Mouse (Mus musculus) liver, postnatal 0 days (tissue): Measurements from ENCODE around the gene Olfr223. TPM values are rescaled to one million over a fixed set of nuclear protein-coding genes. Genes with fewer than 3 reads are reported as not detected.
A peak's percentile ranks its signal among the peaks of the same experiment; 100 is the strongest.
"Not testable (repeated sequence)": the region's sequence is repeated elsewhere in the genome, so short reads cannot be mapped to it uniquely, and the experiment has no call there.

ENCODE experiments used
- ATAC-seq: fragments of 200-750 bp; cut with Nextera tagmentation; 2 replicates; pipeline ENCODE4 v1.8.0; 2017; ENCODE audit warnings: mild to moderate bottlenecking, moderate library complexity
- DNase-seq: peaks from one replicate; pipeline ENCODE4 v3.0.0-alpha.2; 2016
- H3K27ac ChIP-seq: fragments of 300-500 bp; sonication (generic); 2 replicates; pipeline ENCODE4 v1.5.1; 2014; ENCODE audit warnings: antibody characterized with exemption, moderate library complexity, mild to moderate bottlenecking, low read depth
- H3K27me3 ChIP-seq: fragments of 300-500 bp; sonication (generic); 2 replicates; pipeline ENCODE4 v1.6.1; 2014; ENCODE audit warnings: low read length, control low read depth, mixed read lengths; ENCODE audit not compliant: insufficient read depth
- H3K36me3 ChIP-seq: fragments of 300-500 bp; sonication (generic); replicated peaks from 2 replicates; pipeline ENCODE4 v1.6.1; 2014; ENCODE audit warnings: mild to moderate bottlenecking, control low read depth, low read length, moderate library complexity, mixed read lengths; ENCODE audit not compliant: insufficient read depth
- H3K4me1 ChIP-seq: fragments of 300-500 bp; sonication (generic); 2 replicates; pipeline ENCODE4 v1.6.1; 2014; ENCODE audit warnings: antibody characterized with exemption, mild to moderate bottlenecking, control low read depth; ENCODE audit not compliant: insufficient read depth
- H3K4me2 ChIP-seq: fragments of 300-500 bp; sonication (generic); 2 replicates; pipeline ENCODE4 v1.6.1; 2014; ENCODE audit warnings: low read depth, mild to moderate bottlenecking, low read length, moderate library complexity, mixed read lengths
- H3K4me3 ChIP-seq: fragments of 300-500 bp; sonication (generic); 2 replicates; pipeline ENCODE4 v1.5.1; 2014; ENCODE audit warnings: low read depth, low read length
- H3K9ac ChIP-seq: fragments of 300-500 bp; sonication (generic); replicated peaks from 2 replicates; pipeline ENCODE4 v1.6.1; 2014; ENCODE audit warnings: mild to moderate bottlenecking, moderate library complexity
- H3K9me3 ChIP-seq: fragments of 300-500 bp; sonication (generic); 2 replicates; pipeline ENCODE4 v1.6.1; 2016; ENCODE audit warnings: mild to moderate bottlenecking, control low read depth, low read length, mixed read lengths
- CTCF ChIP-seq: sonication (generic); IDR thresholded peaks from 2 replicates; pipeline ENCODE4 v1.5.1; 2016; ENCODE audit warnings: antibody characterized with exemption, low read depth
- EP300 ChIP-seq: IDR thresholded peaks from 2 replicates; pipeline ENCODE4 v1.6.1; 2016; ENCODE audit warnings: antibody characterized with exemption, low read depth, mild to moderate bottlenecking
- WGBS: fragments of 180-500 bp; shearing (Covaris S2); extraction: QIAGEN DNeasy Blood & Tissue Kit; methylation state at CpG from one replicate; pipeline ENCODE4 v1.1.7; 2014; ENCODE audit not compliant: insufficient replicate concordance; 5-methylcytosine and 5-hydroxymethylcytosine counted together
- polyA plus RNA-seq: library from polyadenylated mRNA; unstranded; fragments of >200 nt; fragmentation: Nextera tagmentation; extraction: Ambion mirVana; gene quantifications from 2 replicates; pipeline ENCODE4 v1.2.1, GENCODE M21; 2015

Gene Olfr223
- polyA plus RNA-seq, 1 experiment from 2014 or later, result not detected

DNA sequence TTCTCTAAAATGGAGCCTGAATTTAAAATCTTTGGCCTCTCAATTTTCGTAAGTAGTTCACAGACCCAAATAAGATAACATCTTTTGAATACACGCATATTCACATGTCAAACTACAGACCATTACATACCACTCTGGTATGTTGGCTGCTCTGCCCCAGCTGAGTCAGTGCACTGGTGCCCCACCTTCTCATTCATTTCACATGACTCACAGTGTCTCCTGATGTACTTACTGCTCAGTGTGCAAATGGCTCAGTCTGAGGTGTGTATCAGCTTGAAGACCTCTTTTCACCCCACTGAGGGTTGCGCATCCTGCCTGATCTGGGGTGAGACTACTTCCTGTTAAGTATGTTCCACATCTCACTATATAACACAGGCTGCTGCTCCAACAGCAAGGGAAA is 7.8 kb upstream of the Olfr223 start:
- 81% methylated on average over 3 of the region's 3 CpGs for WGBS
- Histone ChIP-seq H3K4me2 (no peak overlapping the region), H3K9me3 (no peaks in the 10 kb centered on the region), H3K36me3 (no peaks in the 10 kb centered on the region), H3K4me3 (no peak overlapping the region), H3K27ac (no peak overlapping the region), H3K27me3 (no peaks in the 10 kb centered on the region), H3K9ac (no peak overlapping the region), H3K4me1 (no peaks in the 10 kb centered on the region)
- DNase-seq (no peak), ATAC-seq (no peak)
- TF ChIP-seq CTCF (no peak), EP300 (no peak)

DNA sequence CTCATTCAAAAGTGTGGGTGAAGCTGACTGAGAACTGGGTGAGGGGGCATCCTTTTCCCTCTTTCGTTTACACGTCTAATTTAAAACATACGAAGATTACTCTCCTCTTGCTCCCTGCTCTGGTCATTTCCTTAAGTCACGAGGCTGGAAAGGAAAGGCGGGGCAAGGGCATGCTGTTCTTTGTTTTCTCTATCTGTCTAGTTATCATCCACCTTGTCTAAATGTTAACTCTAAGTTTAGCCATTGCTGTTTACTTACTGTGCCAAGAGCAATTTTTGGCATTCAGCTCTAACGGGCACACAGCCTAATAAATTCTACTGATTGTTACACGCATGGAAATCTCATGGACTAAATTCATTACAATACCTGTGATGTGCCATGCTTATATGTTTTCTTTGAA is 6.1 kb upstream of the Olfr223 start:
- WGBS, result 54% methylated on average over 7 of the region's 7 CpGs
- H3K4me1 ChIP-seq, result no peaks in the 10 kb centered on the region
- ATAC-seq (no peak), DNase-seq (no peak)
- no peaks in the 10 kb centered on the region for H3K9me3 ChIP-seq
- no peak for TF ChIP-seq CTCF
- TF ChIP-seq EP300, result no peak
- no peak overlapping the region for H3K27ac ChIP-seq
- no peaks in the 10 kb centered on the region for H3K27me3 ChIP-seq
- H3K36me3 ChIP-seq, result no peaks in the 10 kb centered on the region
- no peak overlapping the region for H3K9ac ChIP-seq
- H3K4me2 ChIP-seq, result no peak overlapping the region
- H3K4me3 ChIP-seq, result no peak overlapping the region

DNA sequence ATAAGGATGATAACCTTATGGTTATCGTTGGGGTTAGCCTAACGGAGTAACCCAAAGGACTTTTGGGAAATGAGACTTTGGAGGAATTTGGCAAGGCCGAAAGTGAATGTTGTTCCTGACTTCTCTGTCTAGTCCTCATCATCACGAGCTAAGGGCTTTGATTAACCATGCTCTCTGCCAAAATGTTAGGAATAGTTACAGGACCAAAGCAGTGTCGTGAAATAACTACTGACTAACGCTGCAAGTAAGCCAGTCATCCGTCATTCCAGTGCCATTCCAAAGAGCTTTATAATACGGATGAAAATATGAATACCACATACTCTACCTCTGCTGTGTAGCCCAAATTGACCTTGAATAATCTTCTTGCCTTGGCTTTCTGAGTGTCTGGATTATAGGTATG is 3.9 kb upstream of the Olfr223 start:
- no peak for TF ChIP-seq CTCF
- TF ChIP-seq EP300, result no peak
- no peaks in the 10 kb centered on the region for H3K27me3 ChIP-seq
- ATAC-seq, result no peak

DNA sequence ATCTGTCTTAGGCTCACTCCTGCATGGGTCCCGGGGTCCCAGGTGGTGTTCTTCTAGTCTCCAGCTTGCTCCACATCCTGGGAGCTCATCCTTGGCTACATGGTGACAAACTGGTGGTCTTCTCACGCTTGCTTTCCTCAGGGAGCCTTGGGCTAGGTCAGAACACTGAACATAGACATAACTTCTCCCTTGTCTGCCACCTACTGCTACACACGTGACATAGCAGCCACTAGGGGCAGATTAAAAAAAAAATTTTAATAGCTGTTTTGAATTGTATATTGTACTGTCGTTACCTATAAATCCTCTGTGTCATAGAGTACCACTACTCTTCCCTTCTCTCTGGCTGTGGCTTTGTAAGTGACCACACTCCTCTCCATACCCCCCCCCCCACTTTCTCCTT is 3.0 kb upstream of the Olfr223 start:
- no peak overlapping the region for H3K9ac ChIP-seq
- 38% methylated on average over 4 of the region's 4 CpGs for WGBS
- H3K36me3 ChIP-seq, result no peaks in the 10 kb centered on the region
- H3K27ac ChIP-seq, result no peak overlapping the region
- no peaks in the 10 kb centered on the region for H3K27me3 ChIP-seq
- H3K4me2 ChIP-seq, result no peak overlapping the region
- no peaks in the 10 kb centered on the region for H3K9me3 ChIP-seq
- no peaks in the 10 kb centered on the region for H3K4me1 ChIP-seq
- ATAC-seq (no peak), DNase-seq (no peak)
- peak; percentile 41 for TF ChIP-seq CTCF
- TF ChIP-seq EP300, result no peak
- H3K4me3 ChIP-seq, result no peak overlapping the region

More for the DNA sequence above, 3.9 kb upstream of the Olfr223 start:
- H3K4me2 ChIP-seq, result no peak overlapping the region
- H3K4me3 ChIP-seq, result no peak overlapping the region
- 74% methylated on average over 8 of the region's 8 CpGs for WGBS
- H3K4me1 ChIP-seq, result no peaks in the 10 kb centered on the region
- no peaks in the 10 kb centered on the region for H3K9me3 ChIP-seq
- no peak for DNase-seq
- no peak overlapping the region for H3K27ac ChIP-seq
- no peak overlapping the region for H3K9ac ChIP-seq
- no peaks in the 10 kb centered on the region for H3K36me3 ChIP-seq

DNA sequence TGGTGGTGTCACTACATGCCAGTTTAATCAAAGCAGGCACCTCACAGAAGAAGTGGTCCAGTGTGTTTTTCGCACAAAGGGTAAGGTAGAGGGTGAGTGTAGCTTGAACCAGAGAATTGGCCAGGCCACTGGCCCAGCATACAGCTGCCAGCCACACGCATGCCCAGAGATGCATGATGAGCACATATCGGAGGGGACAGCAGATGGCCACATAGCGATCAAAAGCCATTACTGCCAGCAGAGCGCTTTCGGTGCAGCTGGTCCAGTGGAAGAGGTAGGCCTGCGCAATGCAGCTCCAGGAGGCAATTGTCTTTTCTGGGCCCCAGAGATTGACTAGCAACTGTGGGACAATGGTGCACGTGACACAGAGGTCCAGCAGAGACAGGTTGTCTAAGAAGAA is 3.6 kb downstream of the Olfr223 start:
- no peak overlapping the region for H3K4me3 ChIP-seq
- no peak for DNase-seq
- H3K36me3 ChIP-seq, result no peaks in the 10 kb centered on the region
- H3K9ac ChIP-seq, result no peak overlapping the region
- H3K4me2 ChIP-seq, result no peak overlapping the region
- WGBS, result 85% methylated on average over 8 of the region's 8 CpGs
- no peaks in the 10 kb centered on the region for H3K4me1 ChIP-seq
- H3K9me3 ChIP-seq, result no peaks in the 10 kb centered on the region
- H3K27me3 ChIP-seq, result no peaks in the 10 kb centered on the region
- no peak for TF ChIP-seq CTCF
- no peak for TF ChIP-seq EP300
- no peak overlapping the region for H3K27ac ChIP-seq
- ATAC-seq, result no peak

DNA sequence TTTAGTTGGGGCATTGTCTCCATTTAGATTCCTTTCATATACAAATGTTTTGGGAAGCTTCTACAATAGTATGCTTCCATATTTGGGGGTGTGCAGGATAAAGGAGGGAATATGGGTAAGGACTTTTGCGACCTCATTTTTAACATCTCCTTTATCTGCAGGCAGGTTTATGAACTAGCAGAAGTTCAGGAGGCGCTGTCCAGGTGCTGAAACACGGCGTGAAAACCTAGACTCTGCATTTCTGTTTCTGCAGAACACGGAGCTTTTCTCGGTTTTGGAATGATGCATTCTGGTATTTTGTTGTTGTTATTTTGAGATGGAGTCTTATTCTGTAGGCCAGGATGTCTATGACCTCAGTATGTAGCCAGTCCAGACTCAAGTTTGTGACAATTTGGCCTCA is 8.6 kb downstream of the Olfr223 start:
- H3K4me1 ChIP-seq, result no peaks in the 10 kb centered on the region
- no peak overlapping the region for H3K4me2 ChIP-seq
- no peak for TF ChIP-seq CTCF
- TF ChIP-seq EP300, result no peak
- H3K4me3 ChIP-seq, result no peak overlapping the region
- H3K27ac ChIP-seq, result no peak overlapping the region
- no peak overlapping the region for H3K9ac ChIP-seq
- H3K36me3 ChIP-seq, result no peaks in the 10 kb centered on the region
- no peaks in the 10 kb centered on the region for H3K9me3 ChIP-seq
- DNase-seq (peak; percentile 40), ATAC-seq (no peak)
- no peaks in the 10 kb centered on the region for H3K27me3 ChIP-seq
- 21% methylated on average over 6 of the region's 6 CpGs for WGBS

DNA sequence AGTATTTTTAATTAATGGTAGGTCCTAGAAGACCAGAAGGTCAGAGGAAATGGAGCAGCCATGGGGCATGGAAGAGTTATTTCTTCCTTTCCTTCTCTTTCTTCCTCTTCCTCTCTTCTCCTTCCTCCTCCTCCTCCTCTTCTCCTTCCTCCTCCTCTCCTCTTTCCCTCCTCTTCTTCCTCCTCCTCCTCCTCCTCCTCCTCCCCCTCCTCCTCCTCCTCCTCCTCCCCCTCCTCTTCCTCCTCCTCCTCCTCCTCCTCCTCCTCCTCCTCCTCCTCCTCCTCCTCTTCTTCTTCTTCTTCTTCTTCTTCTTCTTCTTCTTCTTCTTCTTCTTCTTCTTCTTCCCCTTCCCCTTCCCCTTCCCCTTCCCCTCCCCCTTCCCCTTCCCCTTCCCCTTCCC is 17.0 kb downstream of the Olfr223 start, which contains the start of gene Olfr222:
Gene Olfr222 (minus strand): TSS at position 101 of the 400 bp plus-strand sequence.
- H3K9me3 ChIP-seq, H3K36me3 ChIP-seq, H3K27ac ChIP-seq, DNase-seq, H3K4me1 ChIP-seq, H3K4me3 ChIP-seq, H3K9ac ChIP-seq, H3K4me2 ChIP-seq, ATAC-seq: not testable (repeated sequence)
- 0 out of 2 replicates have a peak, but pooled peaks cover 11% of the 10 kb centered on the region for H3K27me3 ChIP-seq
